Mouse (Mus musculus) CH12.LX (cell line): ENCODE measurements around the gene Kcnn3. TPM values are rescaled to one million over a fixed set of nuclear protein-coding genes. Genes with fewer than 3 reads are reported as not detected.

Source experiments
- DNase-seq: peaks from one replicate; pipeline ENCODE4 v3.0.0-alpha.2; 2013; ENCODE audit errors: extremely low read depth
- H3K27ac ChIP-seq: 2 replicates; pipeline ENCODE4 v1.5.1; 2012; ENCODE audit warnings: low read depth, mild to moderate bottlenecking, control low read depth, moderate library complexity; ENCODE audit not compliant: insufficient read depth
- H3K27me3 ChIP-seq: replicated peaks from 2 replicates; pipeline ENCODE3; 2012; ENCODE audit warnings: inconsistent platforms
- H3K36me3 ChIP-seq, 2 experiments: replicated peaks in 1 of 2; 2 replicates each; pipeline versions ENCODE3 to v1.6.1; 2012; ENCODE audit warnings: inconsistent platforms in 1 of 2, low read length in 1 of 2, mild to moderate bottlenecking in 1 of 2, mixed read lengths in 1 of 2, moderate library complexity in 1 of 2; ENCODE audit not compliant: control insufficient read depth in 1 of 2, insufficient read depth in 1 of 2
- H3K4me1 ChIP-seq, 2 experiments: 2 replicates each; pipeline ENCODE4 v1.6.1; 2012; ENCODE audit warnings: inconsistent platforms in 1 of 2, moderate library complexity in 1 of 2; ENCODE audit not compliant: insufficient read depth in 2 of 2, control insufficient read depth in 1 of 2
- H3K4me2 ChIP-seq: 2 replicates; pipeline ENCODE4 v1.6.1; 2012; ENCODE audit warnings: low read depth, mild to moderate bottlenecking, control low read depth; ENCODE audit not compliant: poor library complexity, insufficient read depth, severe bottlenecking
- H3K4me3 ChIP-seq, 3 experiments: fragments of 150-350 bp in 1 of 3; sonication (generic) in 1 of 3; replicated peaks in 1 of 3; 2 replicates each; pipeline versions ENCODE3 to v1.5.1; 2011 to 2012; ENCODE audit warnings: low read depth in 2 of 3, low read length in 2 of 3, mild to moderate bottlenecking in 2 of 3, moderate library complexity in 2 of 3, control low read depth in 1 of 3, improper control_type of control experiment in 1 of 3, inconsistent platforms in 1 of 3, mixed read lengths in 1 of 3; ENCODE audit not compliant: poor library complexity in 1 of 3
- H3K79me2 ChIP-seq: replicated peaks from 2 replicates; pipeline ENCODE4 v1.6.1; 2012; ENCODE audit warnings: mild to moderate bottlenecking, moderate library complexity; ENCODE audit not compliant: control insufficient read depth, poor library complexity, insufficient read depth, severe bottlenecking; ENCODE audit errors: extremely low read depth
- H3K9ac ChIP-seq: 2 replicates; pipeline ENCODE4 v1.6.1; 2012; ENCODE audit warnings: low read depth, mild to moderate bottlenecking, control low read depth, moderate library complexity; ENCODE audit not compliant: insufficient read depth
- H3K9me3 ChIP-seq: replicated peaks from 2 replicates; pipeline ENCODE3; 2012; ENCODE audit warnings: low read length, inconsistent platforms, mixed read lengths
- BHLHE40 ChIP-seq: IDR thresholded peaks from 2 replicates; pipeline ENCODE4 v1.6.1; 2011; ENCODE audit warnings: mild to moderate bottlenecking, low read depth, low read length, improper control_type of control experiment
- CTCF ChIP-seq, 2 experiments: IDR thresholded peaks in 1 of 2; conservative IDR thresholded peaks in 1 of 2; 2 replicates each; pipeline ENCODE4 v1.5.1; 2011 to 2012; ENCODE audit warnings: low read depth in 2 of 2, low read length in 2 of 2, improper control_type of control experiment in 1 of 2, inconsistent platforms in 1 of 2, mild to moderate bottlenecking in 1 of 2, moderate library complexity in 1 of 2
- E2F4 ChIP-seq: IDR thresholded peaks from 2 replicates; pipeline ENCODE4 v1.6.1; 2011; ENCODE audit warnings: low read depth, low read length, improper control_type of control experiment; ENCODE audit not compliant: insufficient replicate concordance
- ELF1 ChIP-seq: IDR thresholded peaks from 2 replicates; pipeline ENCODE4 v1.6.1; 2014; ENCODE audit warnings: low read depth, mild to moderate bottlenecking, inconsistent platforms, low read length, improper control_type of control experiment
- HCFC1 ChIP-seq: IDR thresholded peaks from 2 replicates; pipeline ENCODE4 v1.6.1; 2012; ENCODE audit warnings: low read depth, mild to moderate bottlenecking, inconsistent platforms, low read length, improper control_type of control experiment
- KAT2A ChIP-seq: IDR thresholded peaks from 2 replicates; pipeline ENCODE4 v1.6.1; 2012; ENCODE audit warnings: low read length, improper control_type of control experiment, inconsistent platforms; ENCODE audit not compliant: insufficient replicate concordance
- MAX ChIP-seq: IDR thresholded peaks from 2 replicates; pipeline ENCODE4 v1.6.1; 2011; ENCODE audit warnings: low read length, improper control_type of control experiment
- MAZ ChIP-seq: IDR thresholded peaks from 2 replicates; pipeline ENCODE4 v1.6.1; 2012; ENCODE audit warnings: low read depth, mild to moderate bottlenecking, inconsistent platforms, low read length, improper control_type of control experiment, moderate library complexity
- MEF2A ChIP-seq: IDR thresholded peaks from 2 replicates; pipeline ENCODE4 v1.6.1; 2014; ENCODE audit warnings: low read depth, mild to moderate bottlenecking, inconsistent platforms, low read length, improper control_type of control experiment, borderline replicate concordance
- MXI1 ChIP-seq: IDR thresholded peaks from 2 replicates; pipeline ENCODE4 v1.6.1; 2011; ENCODE audit warnings: mild to moderate bottlenecking, low read depth, low read length, improper control_type of control experiment
- MYC ChIP-seq: IDR thresholded peaks from 2 replicates; pipeline ENCODE4 v1.6.1; 2011; ENCODE audit warnings: low read depth, mild to moderate bottlenecking, improper control_type of control experiment, low read length
- NELFE ChIP-seq: IDR thresholded peaks from 2 replicates; pipeline ENCODE4 v1.6.1; 2011; ENCODE audit warnings: low read depth, low read length, improper control_type of control experiment
- NRF1 ChIP-seq: IDR thresholded peaks from 2 replicates; pipeline ENCODE4 v1.6.1; 2014; ENCODE audit warnings: low read depth, mild to moderate bottlenecking, inconsistent platforms, low read length, improper control_type of control experiment, moderate library complexity
- POLR2A ChIP-seq: IDR thresholded peaks from 2 replicates; pipeline ENCODE4 v1.6.1; 2011; ENCODE audit warnings: low read depth, mild to moderate bottlenecking, improper control_type of control experiment, low read length
- RAD21 ChIP-seq: IDR thresholded peaks from 2 replicates; pipeline ENCODE4 v1.6.1; 2011; ENCODE audit warnings: low read depth, mild to moderate bottlenecking, low read length, improper control_type of control experiment, moderate library complexity
- RCOR1 ChIP-seq: conservative IDR thresholded peaks from 2 replicates; pipeline ENCODE4 v1.6.1; 2012; ENCODE audit warnings: low read depth, mild to moderate bottlenecking, inconsistent platforms, low read length, improper control_type of control experiment
- SMC3 ChIP-seq: IDR thresholded peaks from 2 replicates; pipeline ENCODE4 v1.6.1; 2011; ENCODE audit warnings: low read depth, low read length, improper control_type of control experiment
- TBP ChIP-seq: conservative IDR thresholded peaks from 2 replicates; pipeline ENCODE4 v1.6.1; 2011; ENCODE audit warnings: low read depth, low read length, improper control_type of control experiment
- TCF12 ChIP-seq: IDR thresholded peaks from 2 replicates; pipeline ENCODE4 v1.6.1; 2014; ENCODE audit warnings: low read depth, mild to moderate bottlenecking, inconsistent platforms, low read length, improper control_type of control experiment
- UBTF ChIP-seq: IDR thresholded peaks from 2 replicates; pipeline ENCODE4 v1.6.1; 2012; ENCODE audit warnings: low read depth, mild to moderate bottlenecking, inconsistent platforms, low read length, improper control_type of control experiment, moderate library complexity
- USF1 ChIP-seq: IDR thresholded peaks from 2 replicates; pipeline ENCODE4 v1.6.1; 2014; ENCODE audit warnings: low read depth, mild to moderate bottlenecking, inconsistent platforms, low read length, improper control_type of control experiment
- USF2 ChIP-seq: conservative IDR thresholded peaks from 2 replicates; pipeline ENCODE4 v1.6.1; 2011; ENCODE audit warnings: low read depth, low read length, improper control_type of control experiment
- ZKSCAN1 ChIP-seq: IDR thresholded peaks from 2 replicates; pipeline ENCODE4 v1.6.1; 2012; ENCODE audit warnings: low read depth, inconsistent platforms, low read length, improper control_type of control experiment, borderline replicate concordance
- dilution Hi-C: fragments of 300-500 bp; cut with MboI; formaldehyde crosslinking; loops from 2 replicates; pipeline ENCODE4 v1.14.3; 2020; ENCODE audit warnings: low sequenced_read_pairs; ENCODE audit not compliant: extremely low pct_unique_long_range_greater_than_20kb, extremely low pct_ligation_motif_present
- in situ Hi-C: fragments of 300-500 bp; cut with MboI; formaldehyde crosslinking; loops from 3 replicates; pipeline ENCODE4 v1.14.3; 2019; ENCODE audit warnings: low sequenced_read_pairs, low pct_ligation_motif_present, low pct_unique_long_range_greater_than_20kb, mixed read lengths
- polyA plus RNA-seq: library from polyadenylated mRNA; unstranded; fragments of >175 nt; gene quantifications from 2 replicates; pipeline ENCODE4 v1.2.1, GENCODE M21; 2012; ENCODE audit warnings: low read depth; ENCODE audit not compliant: insufficient read length
- total RNA-seq, 2 experiments: library from RNA; depleted of rRNA; stranded (reverse); fragments of 300-350 nt in 1 of 2; fragments of >200 nt in 1 of 2; gene quantifications; 2 replicates each; pipeline ENCODE4 v1.2.3; 2012 to 2014

Kcnn3 gene
- total and polyA plus RNA-seq, 3 experiments = 0.06 TPM; not detected in 2

GRCm38 (mm10) chr3:89703596-89703995 is 183.6 kb downstream of the Kcnn3 start:
- H3K27me3 ChIP-seq = no peaks in the 10 kb centered on the region
- peaks cover 6 to 11% of the 10 kb centered on the region in 2 experiments for H3K4me1 ChIP-seq
- in situ Hi-C loops = no loop called here
- peaks cover 7% of the 10 kb centered on the region for H3K9me3 ChIP-seq
- DNase-seq = no peak
- no peak overlapping the region for H3K9ac ChIP-seq
- no peak overlapping the region for H3K4me2 ChIP-seq
- no peaks in the 10 kb centered on the region for H3K36me3 ChIP-seq
- H3K79me2 ChIP-seq = no peaks in the 10 kb centered on the region
- TF ChIP-seq ZKSCAN1 (no peak), USF2 (no peak)
- TF ChIP-seq, all 38 proteins: peak for 0
- no peak overlapping the region for H3K4me3 ChIP-seq
- dilution Hi-C loops = no loop called here
- H3K27ac ChIP-seq = no peak overlapping the region

- H3K4me3 ChIP-seq = no peak overlapping the region
- peaks cover 6 to 11% of the 10 kb centered on the region in 2 experiments for H3K4me1 ChIP-seq
- in situ Hi-C loops = no loop called here
- H3K36me3 ChIP-seq = no peaks in the 10 kb centered on the region
- peaks cover 6% of the 10 kb centered on the region for H3K9me3 ChIP-seq
- H3K27me3 ChIP-seq = no peaks in the 10 kb centered on the region
- no peak overlapping the region for H3K9ac ChIP-seq
- no peak overlapping the region for H3K27ac ChIP-seq
- no peak for TF ChIP-seq ZKSCAN1
- dilution Hi-C loops = no loop called here
- H3K4me2 ChIP-seq = no peak overlapping the region
- no peaks in the 10 kb centered on the region for H3K79me2 ChIP-seq
- DNase-seq = no peak
Measured at GRCm38 (mm10) chr3:89704064-89704463, 184.1 kb downstream of the Kcnn3 start.

- Histone ChIP-seq H3K27ac (0 out of 2 replicates have a peak within 1 kb of the TSS, but pooled peaks have one; percentile 12), H3K4me3 (peak within 1 kb of the TSS; percentile 74 to 100 (median 96)), H3K9me3 (peaks cover 2% of the 10 kb centered on the region), H3K4me2 (peak within 1 kb of the TSS; percentile 83), H3K79me2 (no peaks in the 10 kb centered on the region; the same call in none of the 2 replicates), H3K9ac (peak within 1 kb of the TSS; percentile 85), H3K36me3 (peaks cover 0 to 14% of the 10 kb centered on the region in 2 experiments), H3K27me3 (no peaks in the 10 kb centered on the region), H3K4me1 (peaks cover 6 to 42% of the 10 kb centered on the region in 2 experiments)
- dilution Hi-C loops = no loop called here
- in situ Hi-C loops = no loop called here
- DNase-seq = peak; percentile 85
- TF ChIP-seq SMC3 (peak; percentile 75), MXI1 (peak; percentile 83), BHLHE40 (peak; percentile 65), MYC (peak; percentile 12), NRF1 (peak; percentile 53; the same call in 1 of the 2 replicates), MAX (peak; percentile 79), KAT2A (peak; percentile 31; the same call in 1 of the 2 replicates), RAD21 (peak; percentile 48), USF2 (peak; percentile 68), MAZ (peak; percentile 83), ZKSCAN1 (no peak), CTCF (conservative IDR thresholded peaks at IDR 0.05 in 1 of 2, IDR thresholded peaks at IDR 0.05 in 1 of 2; ENCODE audit: low read depth in 2 of 2, low read length in 2 of 2) (peak; percentile 69 to 79), POLR2A (peak; percentile 70), TCF12 (peak; percentile 60), UBTF (no peak), RCOR1 (no peak), E2F4 (no peak), NELFE (peak; percentile 47; the same call in 1 of the 2 replicates), USF1 (peak; percentile 75), MEF2A (no peak), ELF1 (peak; percentile 63), HCFC1 (peak; percentile 83), TBP (peak; percentile 50; the same call in 1 of the 2 replicates)
Measured at GRCm38 (mm10) chr3:89714359-89715206, 194.6 kb downstream of the Kcnn3 start, which contains the start of gene Adar. Gene Adar (plus strand): TSS chr3:89715022.
